Mouse (Mus musculus): ENCODE measurements around the gene Prkce. TPM values are rescaled to one million over a fixed set of nuclear protein-coding genes. Genes with fewer than 3 reads are reported as not detected.
A peak's percentile ranks its signal among the peaks of the same experiment; 100 is the strongest.

Gene Prkce
- polyA plus RNA-seq, 1 experiment from 2014 or later: 2.0 TPM

DNA sequence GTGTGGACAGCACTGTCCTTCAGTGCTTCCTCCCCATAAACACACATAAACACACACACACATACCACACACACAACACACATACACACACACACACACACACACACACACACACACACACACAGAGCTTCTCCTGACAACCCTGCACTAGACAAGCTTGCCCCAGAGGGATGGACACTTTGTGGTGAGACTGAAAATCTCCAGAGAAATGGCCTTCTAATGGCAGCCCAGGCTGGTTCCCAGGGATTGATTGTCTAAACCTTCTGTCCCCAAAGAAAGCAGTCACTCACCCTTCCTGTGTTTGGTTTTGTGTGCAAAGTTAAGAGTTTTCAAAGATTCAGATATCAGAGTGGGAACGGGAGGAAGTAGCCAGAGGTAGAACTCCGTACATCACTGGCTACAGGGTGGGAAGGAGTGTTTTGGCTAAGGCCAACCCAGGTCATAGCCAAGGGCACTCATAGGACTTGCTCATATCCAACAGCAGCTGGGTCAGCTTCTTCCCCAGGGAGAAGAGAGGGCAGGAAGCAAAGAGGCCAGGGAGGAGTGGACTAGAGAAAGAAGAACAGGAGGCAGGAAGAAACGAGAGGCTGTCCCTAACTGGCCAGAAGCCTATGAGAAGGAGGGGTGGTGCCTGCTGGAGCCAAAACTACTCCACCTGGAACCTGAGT is 450.1 kb downstream of the Prkce start:
- Histone ChIP-seq H3K27ac (ENCODE audit: low read depth) (0 out of 2 replicates have a peak overlapping the region, but pooled peaks have one; percentile 45), H3K4me3 (ENCODE audit: low read depth, low read length) (no peak overlapping the region), H3K9ac (replicated peaks) (no peak overlapping the region), H3K9me3 (ENCODE audit: low read length) (no peaks in the 10 kb centered on the region), H3K4me1 (ENCODE audit: insufficient read depth) (0 out of 2 replicates have a peak, but pooled peaks cover 5% of the 10 kb centered on the region), H3K27me3 (ENCODE audit: insufficient read depth, low read length) (no peaks in the 10 kb centered on the region), H3K36me3 (replicated peaks; ENCODE audit: insufficient read depth, low read length) (no peaks in the 10 kb centered on the region), H3K4me2 (ENCODE audit: low read depth, low read length) (no peak overlapping the region)
- no peak for ATAC-seq
- no peak for DNase-seq
- TF ChIP-seq CTCF (IDR thresholded peaks at IDR 0.05; ENCODE audit: low read depth) (no peak), EP300 (IDR thresholded peaks at IDR 0.05; ENCODE audit: low read depth) (no peak)
- 50% methylated on average over 3 of the region's 3 CpGs for WGBS (ENCODE audit: insufficient replicate concordance)

DNA sequence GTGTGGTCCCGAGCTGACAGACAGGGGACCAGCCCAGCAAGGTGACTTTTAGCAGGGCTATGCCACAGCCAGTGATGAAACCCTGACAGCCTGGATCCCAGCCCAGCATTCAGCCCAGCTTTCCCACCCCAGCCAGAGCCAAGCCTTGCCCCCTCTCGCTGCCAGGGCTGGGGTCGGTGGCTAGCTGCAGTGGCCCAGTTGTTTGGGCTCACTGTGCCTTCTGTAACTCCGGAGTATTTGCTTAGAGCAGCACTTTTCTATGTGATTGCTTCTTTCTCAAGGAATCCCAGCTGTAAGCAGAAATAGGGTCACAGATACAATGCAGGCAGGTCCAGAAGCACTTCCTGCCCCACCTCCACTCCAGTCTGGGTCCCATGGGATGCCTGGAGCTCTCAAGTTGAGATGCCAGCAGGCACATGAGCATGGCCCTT is 450.9 kb downstream of the Prkce start:
- no peaks in the 10 kb centered on the region for H3K9me3 ChIP-seq (ENCODE audit: low read length)
- H3K9ac ChIP-seq (replicated peaks): no peak overlapping the region
- H3K27ac ChIP-seq (ENCODE audit: low read depth): peak overlapping the region; percentile 45; the same call in 1 of the 2 replicates
- H3K36me3 ChIP-seq (replicated peaks; ENCODE audit: insufficient read depth, low read length): no peaks in the 10 kb centered on the region
- no peak for TF ChIP-seq CTCF (IDR thresholded peaks at IDR 0.05; ENCODE audit: low read depth)
- 0 out of 2 replicates have a peak, but pooled peaks have one; percentile 21 for TF ChIP-seq EP300 (IDR thresholded peaks at IDR 0.05; ENCODE audit: low read depth)
- H3K27me3 ChIP-seq (ENCODE audit: insufficient read depth, low read length): no peaks in the 10 kb centered on the region
- DNase-seq (peak; percentile 20), ATAC-seq (peak; percentile 25; the same call in 1 of the 2 replicates)
- no peak overlapping the region for H3K4me3 ChIP-seq (ENCODE audit: low read depth, low read length)
- 0 out of 2 replicates have a peak, but pooled peaks cover 5% of the 10 kb centered on the region for H3K4me1 ChIP-seq (ENCODE audit: insufficient read depth)
- 56% methylated on average over 4 of the region's 4 CpGs for WGBS (ENCODE audit: insufficient replicate concordance)
- H3K4me2 ChIP-seq (ENCODE audit: low read depth, low read length): no peak overlapping the region

DNA sequence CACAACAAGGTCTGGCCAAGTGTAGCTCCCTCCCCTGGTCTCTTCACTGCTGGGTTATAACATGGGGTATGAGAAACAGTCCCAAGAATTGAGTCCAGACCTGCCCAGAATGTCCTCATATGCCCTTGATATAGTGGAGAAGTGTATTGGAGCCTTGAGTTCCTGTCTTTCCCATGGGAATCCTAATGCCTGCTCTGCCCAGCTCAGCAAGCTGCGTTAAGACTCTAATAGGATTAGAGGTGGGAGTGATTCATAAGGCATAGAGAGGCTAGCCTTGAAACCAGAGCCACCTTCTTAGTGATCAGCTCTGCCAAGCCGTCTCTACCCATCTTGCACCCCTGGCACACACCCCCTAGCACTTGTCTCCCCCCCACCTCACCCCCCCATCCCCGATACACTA is 455.3 kb downstream of the Prkce start:
- 82% methylated on average over 3 of the region's 3 CpGs for WGBS (ENCODE audit: insufficient replicate concordance)
- no peak for DNase-seq
- ATAC-seq: no peak
- Histone ChIP-seq H3K4me2 (ENCODE audit: low read depth, low read length) (no peak overlapping the region), H3K4me1 (ENCODE audit: insufficient read depth) (0 out of 2 replicates have a peak, but pooled peaks cover 2% of the 10 kb centered on the region), H3K27ac (ENCODE audit: low read depth) (no peak overlapping the region), H3K9ac (replicated peaks) (no peak overlapping the region), H3K36me3 (replicated peaks; ENCODE audit: insufficient read depth, low read length) (no peaks in the 10 kb centered on the region), H3K9me3 (ENCODE audit: low read length) (no peaks in the 10 kb centered on the region), H3K27me3 (ENCODE audit: insufficient read depth, low read length) (no peaks in the 10 kb centered on the region), H3K4me3 (ENCODE audit: low read depth, low read length) (no peak overlapping the region)
- TF ChIP-seq EP300 (IDR thresholded peaks at IDR 0.05; ENCODE audit: low read depth): no peak
- TF ChIP-seq CTCF (IDR thresholded peaks at IDR 0.05; ENCODE audit: low read depth): no peak

GRCm38 (mm10) chr17:86626523-86626922 is 458.9 kb downstream of the Prkce start:
- DNase-seq (no peak), ATAC-seq (no peak)
- WGBS (ENCODE audit: insufficient replicate concordance): 86% methylated on average over 6 of the region's 6 CpGs
- H3K27me3 ChIP-seq (ENCODE audit: insufficient read depth, low read length): no peaks in the 10 kb centered on the region
- no peak overlapping the region for H3K27ac ChIP-seq (ENCODE audit: low read depth)
- no peaks in the 10 kb centered on the region for H3K4me1 ChIP-seq (ENCODE audit: insufficient read depth)
- H3K36me3 ChIP-seq (replicated peaks; ENCODE audit: insufficient read depth, low read length): 0 out of 2 replicates have a peak, but pooled peaks cover 4% of the 10 kb centered on the region
- no peak for TF ChIP-seq EP300 (IDR thresholded peaks at IDR 0.05; ENCODE audit: low read depth)
- H3K4me2 ChIP-seq (ENCODE audit: low read depth, low read length): no peak overlapping the region
- no peaks in the 10 kb centered on the region for H3K9me3 ChIP-seq (ENCODE audit: low read length)
- H3K4me3 ChIP-seq (ENCODE audit: low read depth, low read length): no peak overlapping the region
- H3K9ac ChIP-seq (replicated peaks): no peak overlapping the region

GRCm38 (mm10) chr17:86633131-86633530 is 465.5 kb downstream of the Prkce start:
- no peak for DNase-seq
- Histone ChIP-seq H3K4me2 (ENCODE audit: low read depth, low read length) (no peak overlapping the region), H3K4me1 (ENCODE audit: insufficient read depth) (no peaks in the 10 kb centered on the region), H3K27ac (ENCODE audit: low read depth) (no peak overlapping the region), H3K4me3 (ENCODE audit: low read depth, low read length) (no peak overlapping the region), H3K9ac (replicated peaks) (no peak overlapping the region), H3K9me3 (ENCODE audit: low read length) (no peaks in the 10 kb centered on the region), H3K36me3 (replicated peaks; ENCODE audit: insufficient read depth, low read length) (0 out of 2 replicates have a peak, but pooled peaks cover 4% of the 10 kb centered on the region), H3K27me3 (ENCODE audit: insufficient read depth, low read length) (no peaks in the 10 kb centered on the region)
- no peak for ATAC-seq
- TF ChIP-seq CTCF (IDR thresholded peaks at IDR 0.05; ENCODE audit: low read depth): no peak
- TF ChIP-seq EP300 (IDR thresholded peaks at IDR 0.05; ENCODE audit: low read depth): no peak
- 65% methylated on average over 4 of the region's 4 CpGs for WGBS (ENCODE audit: insufficient replicate concordance)

DNA sequence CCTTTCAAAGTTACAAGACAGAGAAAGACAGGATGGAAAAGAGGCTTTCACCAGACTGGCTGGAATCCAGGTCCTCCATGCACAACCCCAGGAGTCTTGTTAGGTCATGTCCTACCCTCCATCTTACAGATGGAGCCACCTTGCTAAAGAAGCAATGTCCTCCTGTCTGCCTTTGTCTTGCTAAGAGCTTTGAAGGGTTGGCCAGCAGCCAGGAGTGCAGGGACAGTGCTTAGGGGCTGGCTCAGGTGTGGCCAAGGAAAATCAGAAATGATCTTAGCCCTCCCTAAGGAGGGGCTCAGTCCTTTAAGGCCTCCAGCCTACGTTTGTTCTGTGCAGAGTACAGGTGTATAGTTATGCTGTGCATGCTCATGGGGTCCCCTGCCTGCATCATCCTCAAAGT is 469.7 kb downstream of the Prkce start:
- no peak for DNase-seq
- H3K27me3 ChIP-seq (ENCODE audit: insufficient read depth, low read length): no peaks in the 10 kb centered on the region

More for the DNA sequence above, 469.7 kb downstream of the Prkce start:
- no peaks in the 10 kb centered on the region for H3K9me3 ChIP-seq (ENCODE audit: low read length)
- no peak for ATAC-seq
- H3K4me3 ChIP-seq (ENCODE audit: low read depth, low read length): no peak overlapping the region
- no peak overlapping the region for H3K27ac ChIP-seq (ENCODE audit: low read depth)
- no peak overlapping the region for H3K4me2 ChIP-seq (ENCODE audit: low read depth, low read length)
- TF ChIP-seq EP300 (IDR thresholded peaks at IDR 0.05; ENCODE audit: low read depth) (no peak), CTCF (IDR thresholded peaks at IDR 0.05; ENCODE audit: low read depth) (no peak)
- 62% methylated on average over 1 of the region's 1 CpGs for WGBS (ENCODE audit: insufficient replicate concordance)
- no peaks in the 10 kb centered on the region for H3K4me1 ChIP-seq (ENCODE audit: insufficient read depth)
- no peaks in the 10 kb centered on the region for H3K36me3 ChIP-seq (replicated peaks; ENCODE audit: insufficient read depth, low read length)
- no peak overlapping the region for H3K9ac ChIP-seq (replicated peaks)
